Mouse (Mus musculus) cerebellum, adult 9-10 months (tissue): Measurements from ENCODE around the gene Spin2e.
"Not testable (repeated sequence)": the region's sequence is repeated elsewhere in the genome, so short reads cannot be mapped to it uniquely, and the experiment has no call there.

Experiments used
- DNase-seq: peaks from one replicate; pipeline ENCODE4 v3.0.0; 2022

The Spin2e gene

GRCm38 (mm10) chrX:31618820-31619219 is at the start of gene Spin2e:
TSS of gene Spin2e (minus strand) at chrX:31618920.
- not testable (repeated sequence) for DNase-seq

GRCm38 (mm10) chrX:31574183-31574582 is 44.5 kb downstream of the Spin2e start, which contains the start of gene Gm21883:
TSS of gene Gm21883 (minus strand) at chrX:31574283.
- DNase-seq: not testable (repeated sequence)
